Mouse (Mus musculus) erythroblast, embryonic 14.5 days (primary cell): ENCODE measurements around the gene Dclre1c.

Source experiments
- GATA1 ChIP-seq: IDR thresholded peaks from 2 replicates; pipeline ENCODE4 v1.6.1; 2012; ENCODE audit warnings: low read length, inconsistent platforms, mixed read lengths
- TAL1 ChIP-seq: IDR thresholded peaks from 3 replicates; pipeline ENCODE4 v1.6.1; 2012; ENCODE audit warnings: low read length, inconsistent platforms, mixed read lengths

DNA sequence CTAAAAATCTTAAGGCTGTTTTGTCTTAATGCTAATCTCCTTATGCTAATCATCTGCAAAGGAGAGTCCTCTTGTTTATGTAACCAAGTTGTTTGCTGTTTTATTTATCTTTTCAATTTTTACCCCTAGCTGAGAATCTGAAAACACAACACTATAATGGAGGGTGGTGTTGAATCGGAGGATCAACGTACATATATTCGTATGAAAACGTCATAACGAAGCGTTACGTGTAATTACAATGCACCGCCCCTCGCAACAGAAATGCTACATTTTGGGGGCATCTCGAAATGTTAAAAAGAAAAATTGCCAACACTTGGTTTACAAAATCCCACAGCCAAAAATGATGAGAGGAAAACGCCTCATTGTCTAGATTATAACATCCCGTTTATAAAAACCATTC lies 50.0 kb downstream of the Dclre1c start:
- no peak for TF ChIP-seq TAL1
- no peak for TF ChIP-seq GATA1
